Mouse (Mus musculus) kidney, adult 2 months (tissue): ENCODE results near the gene Gnb1l.

ENCODE experiments used
- CTCF ChIP-seq: fragments of 200-500 bp; conservative IDR thresholded peaks from 2 replicates; pipeline ENCODE4 v1.5.1; 2011; ENCODE audit warnings: low read depth, mild to moderate bottlenecking, control low read depth, low read length, moderate library complexity, mixed read lengths; ENCODE audit not compliant: insufficient read depth, insufficient read length
- POLR2A ChIP-seq: fragments of 200-500 bp; IDR thresholded peaks from one replicate; pipeline ENCODE4 v1.6.1; 2011; ENCODE audit warnings: low read depth, low read length, control low read depth

DNA sequence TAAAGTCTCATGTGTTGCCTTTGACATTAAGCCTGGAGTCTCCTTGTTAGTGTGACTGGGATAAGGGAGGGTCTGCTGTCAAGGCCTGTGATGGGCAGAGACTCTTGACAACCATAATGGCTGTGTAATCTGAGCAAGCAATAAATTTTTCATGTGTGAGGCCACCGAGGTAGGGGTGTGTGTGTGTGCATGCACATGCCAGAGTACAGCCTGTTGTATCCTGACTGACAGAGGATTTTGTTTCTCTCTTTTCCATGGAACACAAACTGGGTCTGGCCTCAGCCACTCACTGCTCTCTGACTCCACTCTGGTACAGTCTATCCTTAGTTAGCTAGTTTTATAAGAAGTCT is 8.7 kb downstream of the Gnb1l start:
- TF ChIP-seq POLR2A (no peak), CTCF (no peak)
